Comparison of ENCODE assay signal across 8 mouse cellular contexts in the genomic region with DNA sequence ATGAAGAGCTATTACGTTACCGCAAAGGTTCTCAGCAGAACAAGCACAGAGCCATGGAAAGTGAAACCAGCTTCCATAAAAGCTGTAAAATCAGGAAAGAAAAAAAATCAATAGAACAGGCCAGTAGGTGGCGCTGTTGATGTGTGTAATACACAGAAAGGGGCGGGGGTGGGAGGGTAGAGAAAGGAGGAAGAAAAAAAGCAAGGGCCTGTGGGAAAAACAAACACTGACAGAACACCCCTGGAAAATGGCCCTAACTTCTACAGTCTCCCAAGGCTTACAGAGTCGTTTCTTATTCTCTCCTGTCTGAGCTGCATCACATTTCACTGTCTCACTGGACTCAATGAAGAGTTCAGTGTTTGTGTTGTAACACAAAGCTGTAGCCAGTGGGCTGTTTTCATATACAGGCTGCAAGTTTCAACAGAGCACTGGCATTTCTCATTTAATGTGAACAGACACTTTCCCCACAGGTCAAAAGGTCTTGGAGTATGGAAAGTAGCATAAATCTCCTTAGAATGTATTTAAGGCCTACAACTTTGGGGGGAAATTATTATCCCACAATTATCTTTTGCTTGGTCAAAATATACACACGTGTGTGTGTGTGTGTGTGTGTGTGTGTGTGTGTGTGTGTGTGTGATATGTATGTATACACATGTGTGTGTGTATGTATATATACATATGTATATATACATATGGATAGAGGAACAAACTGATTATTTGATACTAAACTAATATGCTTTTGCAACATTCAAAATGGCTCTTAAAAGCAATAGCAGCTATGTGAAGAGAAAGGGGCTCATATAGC. TPM values are rescaled to one million over a fixed set of nuclear protein-coding genes. Genes with fewer than 3 reads are reported as not detected.
A peak's percentile ranks its signal among the peaks of the same experiment; 100 is the strongest.
DNase-seq lines count a peak whose midpoint lies in the region; ATAC-seq lines count a peak whose summit lies in the region.

No protein-coding gene starts in this region.

- DNase-seq in Muller cell, postnatal 12 days (ENCODE audit: inconsistent ontology term), result peak; percentile 81
- peak; percentile 47 for DNase-seq in c-Kit-positive CD71-positive TER-119-positive erythroid progenitor cells, embryonic 14.5 days (ENCODE audit: low spot score)
- peak; percentile 58 to 69 for DNase-seq in heart, postnatal 36 days
- DNase-seq in layer of hippocampus, adult 11-12 months (ENCODE audit: low spot score), result peak; percentile 73
- DNase-seq in lung, adult 18-20 months, result peak; percentile 5 to 51
- DNase-seq in ovary, postnatal 10 days (ENCODE audit: low spot score), result peak; percentile 10
- no peak for DNase-seq in T-cell, adult 2 months (ENCODE audit: low spot score)

- intact Hi-C loops in heart, postnatal 36 days (cut with DNase I), result loop anchor here (1.0 to 5.0 kb wide), 5 partner anchors 111 to 1457 kb away; no protein-coding TSS in a partner anchor

- no peak overlapping the region for H3K4me2 ChIP-seq in forebrain, embryonic 12.5 days

- ATAC-seq in forebrain, embryonic 12.5 days (ENCODE audit: low FRiP score), result peak; percentile 81

- H3K27me3 ChIP-seq in forebrain, embryonic 12.5 days, result no peaks in the 10 kb centered on the region

- no peaks in the 10 kb centered on the region for H3K36me3 ChIP-seq in forebrain, embryonic 12.5 days (replicated peaks)

- H3K4me1 ChIP-seq in forebrain, embryonic 12.5 days, result peaks cover 3% of the 10 kb centered on the region

- H3K4me3 ChIP-seq in forebrain, embryonic 12.5 days (replicated peaks), result no peak overlapping the region

- no peak overlapping the region for H3K27ac ChIP-seq in forebrain, embryonic 12.5 days

- no peaks in the 10 kb centered on the region for H3K9me3 ChIP-seq in forebrain, embryonic 12.5 days

- H3K9ac ChIP-seq in forebrain, embryonic 12.5 days, result no peak overlapping the region

- WGBS in forebrain, embryonic 12.5 days, result 16% methylated on average over 6 of the region's 6 CpGs

RNA-seq across cellular contexts. Expression of a gene that starts 15.7 kb away (rescaled TPM):
- 0.66 and 1.0 TPM in 2 replicates for polyA plus RNA-seq in forebrain, embryonic 12.5 days (2016; fragmentation: Nextera tagmentation; extraction: Ambion mirVana)
- under 1 TPM in 1 of 2 experiments, not detected in 1; 0.31 TPM for total RNA-seq in heart, postnatal 36 days (2021)
